ENCODE assay signal across 11 mouse cellular contexts in the genomic region with DNA sequence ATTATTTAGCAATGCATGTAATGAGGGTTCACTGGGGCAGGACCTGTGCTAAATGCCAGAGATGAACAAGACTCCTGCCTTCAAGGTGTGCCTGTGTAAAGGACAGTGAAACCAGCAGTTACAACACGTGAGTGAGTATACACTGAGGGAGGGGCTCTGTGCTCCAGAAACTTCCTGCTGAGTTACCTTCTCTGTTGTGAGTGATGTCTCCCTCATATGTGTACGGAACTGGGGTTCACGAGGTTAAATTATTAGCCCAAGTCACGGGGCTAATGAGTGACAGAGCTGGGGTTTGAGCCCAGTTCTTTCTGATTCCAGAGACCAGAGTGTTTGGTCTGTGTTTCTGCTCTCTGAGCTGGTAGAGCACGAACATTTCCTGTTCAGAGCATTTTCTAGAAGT.
DNase-seq lines count a peak whose midpoint lies in the region; ATAC-seq and TF ChIP-seq lines count a peak whose summit lies in the region.
"Had no signal": no experiment of that assay in that cellular context is flagged by ENCODE, and none has a peak within 500 bp of the region (broad histone marks: within the 10 kb centered on the region; RNA-seq: fewer than 3 reads in every experiment).

No protein-coding gene starts in this region.

- H3K4me1 ChIP-seq in lung, postnatal 0 days (ENCODE audit: insufficient read depth, low read depth, low read length): peaks cover 15% of the 10 kb centered on the region; the same call in 1 of the 2 replicates
- peaks cover 23% of the 10 kb centered on the region for H3K4me1 ChIP-seq in brown adipose tissue, adult 24 weeks (ENCODE audit: control insufficient read depth, insufficient read depth, insufficient read length, low read length)
- peaks cover 85% of the 10 kb centered on the region for H3K4me1 ChIP-seq in liver, embryonic 12.5 days
- H3K4me1 ChIP-seq in forebrain, embryonic 12.5 days: peaks cover 8% of the 10 kb centered on the region
- peaks cover 8% of the 10 kb centered on the region; the same call in 1 of the 2 replicates for H3K4me1 ChIP-seq in forebrain, postnatal 0 days (ENCODE audit: insufficient read depth)

- 45% methylated on average over 5 of the region's 5 CpGs for WGBS in lung, postnatal 0 days
- 22% methylated on average over 5 of the region's 5 CpGs for WGBS in liver, embryonic 12.5 days (ENCODE audit: insufficient replicate concordance)
- 79% methylated on average over 5 of the region's 5 CpGs for WGBS in forebrain, embryonic 12.5 days
- WGBS in forebrain, postnatal 0 days: 78% methylated on average over 5 of the region's 5 CpGs

- H3K4me2 ChIP-seq in lung, postnatal 0 days (replicated peaks; ENCODE audit: low read depth, low read length): no peak overlapping the region
- peak overlapping the region; percentile 79 for H3K4me2 ChIP-seq in liver, embryonic 12.5 days
- no peak overlapping the region for H3K4me2 ChIP-seq in forebrain, embryonic 12.5 days
- H3K4me2 ChIP-seq in forebrain, postnatal 0 days (ENCODE audit: low read depth): no peak overlapping the region
- H3K4me2 ChIP-seq: hindbrain, embryonic 13.5 days; midbrain, embryonic 13.5 days had no signal

- DNase-seq in lung, postnatal 0 days (ENCODE audit: low spot score): no peak
- no peak for DNase-seq in lung, adult 18-20 months
- peak; percentile 33 to 38 for DNase-seq in thymus, postnatal 10 days (ENCODE audit: low spot score in 2 of 2)
- no peak for DNase-seq in right cerebral cortex, postnatal 10 days (ENCODE audit: low spot score in 2 of 2)
- DNase-seq in forebrain, postnatal 0 days: no peak

- H3K36me3 ChIP-seq in lung, postnatal 0 days (ENCODE audit: insufficient read depth, low read length): no peaks in the 10 kb centered on the region
- H3K36me3 ChIP-seq in liver, embryonic 12.5 days: peaks cover 24% of the 10 kb centered on the region
- H3K36me3 ChIP-seq in forebrain, embryonic 12.5 days (replicated peaks): no peaks in the 10 kb centered on the region
- no peaks in the 10 kb centered on the region for H3K36me3 ChIP-seq in forebrain, postnatal 0 days (ENCODE audit: insufficient read depth)
- H3K36me3 ChIP-seq: forebrain, embryonic 10.5 days; hindbrain, embryonic 13.5 days; midbrain, embryonic 13.5 days had no signal

- no peak overlapping the region for H3K4me3 ChIP-seq in lung, postnatal 0 days (ENCODE audit: low read depth, low read length)
- H3K4me3 ChIP-seq in brown adipose tissue, adult 24 weeks (ENCODE audit: insufficient read depth, low read depth, low read length): no peak overlapping the region
- peak overlapping the region; percentile 61 for H3K4me3 ChIP-seq in liver, embryonic 12.5 days
- H3K4me3 ChIP-seq in forebrain, embryonic 12.5 days (replicated peaks): no peak overlapping the region
- H3K4me3 ChIP-seq in forebrain, postnatal 0 days (ENCODE audit: low read depth, low read length): no peak overlapping the region
- H3K4me3 ChIP-seq: forebrain, embryonic 10.5 days; hindbrain, embryonic 13.5 days; midbrain, embryonic 13.5 days had no signal

- no peak overlapping the region for H3K9ac ChIP-seq in lung, postnatal 0 days (replicated peaks; ENCODE audit: low read depth)
- H3K9ac ChIP-seq in liver, embryonic 12.5 days: peak overlapping the region; percentile 81
- H3K9ac ChIP-seq in forebrain, embryonic 12.5 days: no peak overlapping the region
- H3K9ac ChIP-seq in forebrain, postnatal 0 days: no peak overlapping the region
- H3K9ac ChIP-seq: hindbrain, embryonic 13.5 days; midbrain, embryonic 13.5 days had no signal

- TF ChIP-seq EP300 in lung, postnatal 0 days (IDR thresholded peaks at IDR 0.05): no peak

- H3K27me3 ChIP-seq in lung, postnatal 0 days (replicated peaks; ENCODE audit: insufficient read depth, low read length): no peaks in the 10 kb centered on the region
- H3K27me3 ChIP-seq in liver, embryonic 12.5 days (replicated peaks): no peaks in the 10 kb centered on the region
- no peaks in the 10 kb centered on the region for H3K27me3 ChIP-seq in forebrain, embryonic 12.5 days
- no peaks in the 10 kb centered on the region for H3K27me3 ChIP-seq in forebrain, postnatal 0 days (ENCODE audit: insufficient read depth, low read length)
- H3K27me3 ChIP-seq: hindbrain, embryonic 13.5 days; midbrain, embryonic 13.5 days had no signal

- 0 out of 2 replicates have a peak, but pooled peaks have one; percentile 20 for ATAC-seq in lung, postnatal 0 days
- ATAC-seq in liver, embryonic 12.5 days: peak; percentile 24; the same call in 1 of the 2 replicates
- ATAC-seq in forebrain, embryonic 12.5 days (ENCODE audit: low FRiP score): no peak
- no peak for ATAC-seq in forebrain, postnatal 0 days
- ATAC-seq: midbrain, embryonic 13.5 days had no signal

- TF ChIP-seq CTCF in lung, postnatal 0 days (IDR thresholded peaks at IDR 0.05): no peak
- no peak for TF ChIP-seq CTCF in forebrain, postnatal 0 days (IDR thresholded peaks at IDR 0.05; ENCODE audit: low read depth)

- no peaks in the 10 kb centered on the region for H3K9me3 ChIP-seq in lung, postnatal 0 days (ENCODE audit: low read length)
- no peaks in the 10 kb centered on the region for H3K9me3 ChIP-seq in liver, embryonic 12.5 days (replicated peaks)
- no peaks in the 10 kb centered on the region for H3K9me3 ChIP-seq in forebrain, embryonic 12.5 days
- no peaks in the 10 kb centered on the region for H3K9me3 ChIP-seq in forebrain, postnatal 0 days (ENCODE audit: low read length)
- H3K9me3 ChIP-seq: forebrain, embryonic 10.5 days; hindbrain, embryonic 13.5 days; midbrain, embryonic 13.5 days had no signal

- H3K27ac ChIP-seq in lung, postnatal 0 days (ENCODE audit: low read length): no peak overlapping the region
- 0 out of 2 replicates have a peak overlapping the region, but pooled peaks have one; percentile 11 for H3K27ac ChIP-seq in brown adipose tissue, adult 24 weeks (replicated peaks; ENCODE audit: low read depth, low read length)
- peak overlapping the region; percentile 94 for H3K27ac ChIP-seq in liver, embryonic 12.5 days
- no peak overlapping the region for H3K27ac ChIP-seq in forebrain, embryonic 12.5 days
- no peak overlapping the region for H3K27ac ChIP-seq in forebrain, postnatal 0 days (ENCODE audit: low read depth, low read length)
- H3K27ac ChIP-seq: forebrain, embryonic 10.5 days; hindbrain, embryonic 13.5 days; midbrain, embryonic 13.5 days had no signal

Comparison
In these comparisons a context has a peak if more than half of its experiments do, and no peak if none do; other contexts are left out.
1. ATAC-seq: peak in lung, postnatal 0 days (single experiment) and liver, embryonic 12.5 days (single experiment); none in forebrain, embryonic 12.5 days (single experiment) and forebrain, postnatal 0 days (single experiment).
2. DNase-seq: peak in thymus, postnatal 10 days (2 of 2); none in lung, postnatal 0 days (single experiment), lung, adult 18-20 months (0 of 2), right cerebral cortex, postnatal 10 days (0 of 2) and forebrain, postnatal 0 days (single experiment).
3. H3K27ac ChIP-seq: peak in brown adipose tissue, adult 24 weeks (single experiment) and liver, embryonic 12.5 days (single experiment); none in lung, postnatal 0 days (single experiment), forebrain, embryonic 12.5 days (single experiment) and forebrain, postnatal 0 days (single experiment).